Mouse (Mus musculus) urinary bladder, postnatal 10 days (tissue): ENCODE data around the gene Ephb1.

Experiments used
- DNase-seq: peaks from one replicate; pipeline ENCODE4 v3.0.0; 2022; ENCODE audit warnings: low spot score

Ephb1 gene

GRCm38 (mm10) chr9:101909491-101909890 is 445.0 kb downstream of the Ephb1 start:
- DNase-seq, result no peak

DNA sequence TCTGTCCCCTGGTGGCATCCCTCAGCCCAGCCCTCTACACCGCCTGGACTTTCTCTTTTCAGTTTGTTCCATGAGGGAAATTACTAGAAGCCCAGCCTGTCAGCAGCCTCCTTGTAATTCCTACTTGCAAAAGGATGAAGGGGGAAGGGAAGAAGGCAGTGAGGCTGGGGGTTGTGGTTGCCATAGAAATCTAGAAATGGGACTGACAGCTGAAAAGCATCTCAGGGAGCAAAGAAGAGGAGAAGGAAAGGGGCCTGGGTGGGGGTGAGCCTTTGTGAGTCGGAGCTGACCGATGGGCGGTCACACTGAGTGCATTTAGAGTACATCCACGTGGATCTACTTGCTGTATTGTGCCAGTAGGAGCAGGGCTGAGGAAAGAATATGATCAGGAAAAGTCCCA is 445.6 kb downstream of the Ephb1 start:
- DNase-seq, result no peak

DNA sequence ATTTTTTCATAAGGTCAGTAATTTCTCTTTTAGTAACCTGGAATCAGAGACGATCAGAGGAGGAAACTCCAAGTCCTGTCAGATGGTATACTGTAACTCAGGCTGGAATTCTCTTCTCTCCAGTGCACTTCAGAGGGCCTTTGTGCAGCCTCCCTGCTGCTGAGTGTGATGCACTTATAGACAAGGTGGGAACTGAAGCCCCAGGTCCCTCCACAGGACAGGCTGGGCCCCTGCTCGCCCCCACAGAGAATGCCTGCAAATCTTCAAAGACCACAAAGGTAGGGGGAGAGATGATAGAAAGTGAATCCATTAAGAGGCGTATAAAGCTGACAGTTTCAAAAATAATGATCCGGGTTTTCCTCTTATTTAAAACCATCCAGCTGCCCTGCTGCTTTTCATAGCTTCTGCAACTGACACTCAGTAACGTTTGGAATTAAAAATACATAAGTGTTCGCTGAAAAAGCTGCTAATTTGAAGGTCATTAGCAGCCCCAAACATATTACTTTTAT is 446.7 kb downstream of the Ephb1 start:
- no peak for DNase-seq

DNA sequence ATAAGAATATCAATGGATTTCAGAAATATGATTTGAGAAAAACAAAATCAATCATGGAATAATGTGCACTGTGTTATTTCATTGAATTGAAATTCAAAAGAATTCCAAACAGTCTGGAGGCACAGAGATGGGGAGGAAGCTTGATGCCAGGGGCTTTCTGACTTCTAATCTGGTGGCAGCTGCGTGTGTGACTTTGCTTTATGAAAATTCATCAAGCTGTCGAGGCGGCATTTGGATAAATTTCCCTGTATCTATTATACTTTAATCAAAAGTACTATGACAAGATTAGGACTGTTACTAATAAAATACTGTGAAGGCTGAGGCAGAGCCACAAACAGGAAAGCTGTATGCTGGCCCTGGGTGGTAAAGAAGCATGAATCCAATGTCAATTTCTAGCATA is 451.1 kb downstream of the Ephb1 start:
- DNase-seq, result no peak

- no peak for DNase-seq
These were observed 456.6 kb downstream of the Ephb1 start for GRCm38 (mm10) chr9:101897851-101898250.

DNA sequence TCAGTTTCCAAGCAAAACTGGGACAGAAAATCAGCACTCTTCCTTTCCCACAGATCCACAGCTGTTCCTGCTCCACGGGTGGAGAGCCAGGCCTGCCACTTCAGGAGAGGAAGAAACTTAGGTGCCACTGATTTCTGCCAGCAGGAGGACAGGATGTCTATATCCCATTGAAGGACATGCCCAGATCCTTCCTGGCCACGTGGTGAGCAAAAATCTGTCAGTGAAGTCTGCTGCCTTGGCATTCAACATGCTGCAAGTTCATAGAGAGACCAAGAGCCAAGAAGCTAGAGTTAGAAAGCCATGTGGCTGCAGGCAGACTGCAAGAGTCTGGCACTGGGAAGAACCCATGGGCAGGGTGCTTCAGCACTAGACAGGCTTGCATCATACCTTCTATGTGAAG is 471.2 kb downstream of the Ephb1 start:
- no peak for DNase-seq

- no peak for DNase-seq
These were observed 477.1 kb downstream of the Ephb1 start for GRCm38 (mm10) chr9:101877109-101877987.

- DNase-seq, result no peak
These were observed 479.2 kb downstream of the Ephb1 start for GRCm38 (mm10) chr9:101875306-101875705.
